Mouse (Mus musculus) monocyte, adult 5-6 weeks (primary cell): Measurements from ENCODE around the gene Antxr1. TPM values are rescaled to one million over a fixed set of nuclear protein-coding genes. Genes with fewer than 3 reads are reported as not detected.
A peak's percentile ranks its signal among the peaks of the same experiment; 100 is the strongest.

Experiments
- ATAC-seq: fragments of 153-309, 156-312 bp; replicated peaks from 2 replicates; pipeline ENCODE4 v1.8.0; 2017; ENCODE audit warnings: mild to moderate bottlenecking; ENCODE audit not compliant: low TSS enrichment, insufficient number of reproducible peaks, severe bottlenecking, poor library complexity, low FRiP score
- total RNA-seq: library from RNA; stranded (forward); fragments of 200-1000, 200-491, 200-594 nt; gene quantifications from 3 replicates; pipeline ENCODE4 v1.2.3, GENCODE M21; 2017

Antxr1 gene
- total RNA-seq, 1 experiment from 2014 or later = not detected

DNA sequence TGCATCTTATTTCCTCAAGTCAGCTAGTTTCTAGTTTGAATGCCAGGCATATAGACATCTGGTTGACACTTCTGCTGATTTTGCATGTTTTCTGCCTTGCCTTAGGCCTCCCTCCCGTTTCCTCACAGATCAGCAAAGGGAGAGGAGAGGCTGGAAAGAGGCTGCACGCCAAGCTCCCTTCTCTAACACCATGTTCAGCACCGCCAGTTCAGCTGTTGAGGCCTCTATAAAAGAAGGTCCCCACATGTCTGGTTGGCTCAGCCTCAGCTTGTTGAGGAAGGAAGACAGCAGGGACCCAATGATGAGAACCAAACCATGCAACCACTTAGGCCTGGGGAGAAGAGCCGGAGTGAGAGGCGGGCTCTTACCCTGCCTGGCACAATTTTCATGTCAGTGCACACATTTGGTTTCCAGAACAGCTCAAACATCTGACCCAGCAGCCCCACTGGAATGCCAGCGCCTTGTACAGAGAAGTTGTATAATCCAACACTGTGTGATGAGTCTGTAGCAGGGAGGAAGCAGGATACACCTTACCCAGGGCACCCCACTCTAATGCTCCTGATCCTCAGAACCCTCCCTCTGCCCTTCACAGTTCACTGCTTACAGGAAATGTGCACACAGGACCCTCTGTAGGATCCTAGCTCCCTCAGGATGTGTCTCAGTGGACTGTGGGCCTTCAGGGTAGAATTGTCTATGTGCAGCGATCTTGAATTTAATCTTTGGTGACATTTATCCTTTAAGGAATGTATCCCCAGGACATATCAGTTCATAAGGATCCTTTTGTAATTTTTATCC lies 77.4 kb downstream of the Antxr1 start:
- no peak for ATAC-seq

- no peak for ATAC-seq
These were observed 78.2 kb downstream of the Antxr1 start for GRCm38 (mm10) chr6:87257471-87257870.

DNA sequence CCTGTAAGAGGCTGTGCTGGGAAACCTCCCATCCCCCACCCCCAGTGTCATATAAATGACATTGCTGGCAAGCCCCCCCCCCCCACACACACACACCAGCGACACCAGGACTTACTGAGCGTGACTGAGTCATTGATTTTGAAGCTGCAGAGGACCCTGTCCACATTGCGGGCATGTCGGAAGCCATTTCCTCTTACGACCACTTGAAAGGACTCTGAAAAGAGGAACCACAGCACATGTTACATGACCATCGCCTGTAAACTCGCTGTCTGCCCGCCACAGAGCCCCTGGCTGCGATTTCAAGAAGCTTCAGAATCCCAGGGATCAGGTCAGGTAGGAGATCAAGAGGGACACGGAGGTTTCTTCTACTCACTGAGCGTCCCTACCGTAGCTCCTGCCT lies 80.0 kb downstream of the Antxr1 start:
- 0 out of 2 replicates have a peak, but pooled peaks have one; percentile 35 for ATAC-seq

- no peak for ATAC-seq
These were observed 80.9 kb downstream of the Antxr1 start for GRCm38 (mm10) chr6:87254756-87255155.

- no peak for ATAC-seq
These were observed 83.9 kb downstream of the Antxr1 start for GRCm38 (mm10) chr6:87251716-87252115.

DNA sequence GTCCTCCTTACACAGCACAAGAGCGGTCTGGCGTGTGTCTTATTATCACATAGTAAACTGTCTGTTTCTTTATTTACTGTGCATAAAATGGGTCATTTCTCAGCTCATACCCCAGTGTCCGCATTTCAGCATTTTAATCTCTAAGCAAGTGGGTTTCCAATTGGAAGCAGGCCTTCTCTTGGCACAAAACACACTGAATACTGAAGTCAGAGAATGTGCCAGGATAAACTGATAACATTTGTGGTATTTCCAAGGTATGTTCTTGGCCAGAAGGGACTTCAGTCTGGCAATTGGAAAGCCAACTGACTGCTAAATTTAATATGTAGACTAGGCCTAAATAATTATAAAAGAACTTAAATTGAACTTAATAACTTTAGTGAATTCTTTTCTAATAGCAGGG lies 84.9 kb downstream of the Antxr1 start:
- no peak for ATAC-seq

GRCm38 (mm10) chr6:87248226-87248834 lies 87.3 kb downstream of the Antxr1 start:
- no peak for ATAC-seq

DNA sequence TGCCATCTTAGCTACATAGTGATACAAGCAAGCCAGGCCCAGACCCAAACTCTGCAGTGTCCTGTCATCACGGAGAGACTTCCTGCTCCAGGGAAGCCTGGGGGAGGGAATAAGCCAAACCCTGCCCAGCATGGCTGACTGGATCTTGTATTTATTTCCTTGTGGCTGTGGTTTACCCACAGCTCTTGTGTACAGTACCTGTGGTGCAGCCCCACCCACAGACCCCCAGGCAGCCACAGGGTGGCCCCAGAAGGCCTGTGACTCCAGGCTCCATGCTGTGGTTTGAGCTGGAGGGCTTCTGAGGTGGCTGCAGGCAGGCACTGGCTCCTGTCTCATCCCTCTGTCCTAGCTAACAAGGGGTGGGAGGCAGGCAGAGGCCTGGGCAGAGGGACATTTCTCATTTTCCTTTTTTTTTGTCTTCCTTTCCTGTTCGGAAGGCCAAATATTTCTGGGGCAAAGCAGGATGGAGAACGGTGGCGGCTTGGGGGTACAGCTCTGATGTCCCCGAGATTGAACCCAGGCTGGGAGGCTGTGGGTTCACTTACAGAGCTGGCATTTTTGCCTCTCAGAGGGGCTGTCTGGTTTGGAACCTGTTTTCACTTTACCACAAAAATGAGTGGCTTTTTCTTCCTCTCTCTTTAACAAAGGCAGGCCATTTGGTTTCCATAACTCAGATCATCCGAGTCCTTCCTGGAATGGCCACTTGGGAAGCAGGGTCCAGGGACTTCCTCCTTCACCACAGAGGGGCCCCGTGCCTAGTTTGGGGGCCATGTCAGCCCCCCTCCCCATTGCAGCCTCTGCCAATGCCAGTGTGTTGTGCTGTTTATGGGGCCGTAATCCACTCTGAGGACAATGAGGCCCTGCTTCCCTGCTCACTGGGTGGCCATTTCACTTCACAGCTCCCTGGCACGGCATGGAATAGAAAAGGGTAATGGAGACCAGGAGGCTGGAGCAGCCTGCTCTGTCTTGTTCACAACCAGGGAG lies 91.2 kb downstream of the Antxr1 start:
- ATAC-seq = no peak

GRCm38 (mm10) chr6:87237260-87237659 lies 98.4 kb downstream of the Antxr1 start:
- no peak for ATAC-seq

- ATAC-seq = no peak
These were observed 99.6 kb downstream of the Antxr1 start for GRCm38 (mm10) chr6:87236061-87236460.

DNA sequence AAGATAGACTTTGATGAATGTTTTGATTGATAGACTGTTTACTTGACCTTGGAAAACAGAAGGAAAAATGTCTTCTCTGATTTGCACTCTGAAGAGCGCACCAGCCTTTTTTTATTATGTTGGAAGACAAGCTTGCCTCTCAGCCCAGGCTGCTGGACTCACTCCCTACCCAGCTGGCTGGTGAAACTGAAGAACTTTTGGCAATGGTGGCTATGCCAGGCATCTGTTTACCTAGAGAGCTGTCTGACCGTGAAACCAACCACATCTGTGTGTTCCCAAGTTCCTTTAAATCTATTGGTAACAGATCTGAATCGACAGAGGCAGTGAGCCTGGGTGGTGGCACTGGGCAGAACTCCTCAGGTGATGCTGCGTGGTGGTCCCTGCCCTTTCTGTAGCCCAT lies 102.5 kb downstream of the Antxr1 start:
- no peak for ATAC-seq

DNA sequence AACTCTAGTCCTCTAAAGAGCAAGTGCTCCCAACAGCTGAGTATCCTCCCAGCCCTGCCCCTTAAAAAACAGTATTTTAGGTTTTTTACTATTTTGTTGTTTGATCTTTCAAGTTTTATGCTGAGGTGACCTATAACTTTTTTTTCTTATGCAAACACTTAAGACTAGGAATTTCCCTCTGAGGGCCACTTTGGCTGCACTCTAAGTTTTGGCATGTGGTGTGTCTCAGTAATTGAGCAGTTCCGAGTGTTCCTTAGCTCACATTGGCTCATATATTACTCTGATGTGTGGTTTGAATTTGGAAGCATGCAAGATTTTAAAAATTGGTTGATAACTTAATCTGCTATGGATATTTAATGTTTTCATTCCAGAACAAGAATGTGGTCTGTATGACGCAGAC lies 105.6 kb downstream of the Antxr1 start:
- ATAC-seq = no peak

- no peak for ATAC-seq
These were observed 107.7 kb downstream of the Antxr1 start for GRCm38 (mm10) chr6:87227940-87228339.

- no peak for ATAC-seq
These were observed 109.3 kb downstream of the Antxr1 start for GRCm38 (mm10) chr6:87226315-87226714.

- no peak for ATAC-seq
These were observed 110.3 kb downstream of the Antxr1 start for GRCm38 (mm10) chr6:87225286-87225685.

GRCm38 (mm10) chr6:87222854-87223631 lies 112.6 kb downstream of the Antxr1 start:
- no peak for ATAC-seq

DNA sequence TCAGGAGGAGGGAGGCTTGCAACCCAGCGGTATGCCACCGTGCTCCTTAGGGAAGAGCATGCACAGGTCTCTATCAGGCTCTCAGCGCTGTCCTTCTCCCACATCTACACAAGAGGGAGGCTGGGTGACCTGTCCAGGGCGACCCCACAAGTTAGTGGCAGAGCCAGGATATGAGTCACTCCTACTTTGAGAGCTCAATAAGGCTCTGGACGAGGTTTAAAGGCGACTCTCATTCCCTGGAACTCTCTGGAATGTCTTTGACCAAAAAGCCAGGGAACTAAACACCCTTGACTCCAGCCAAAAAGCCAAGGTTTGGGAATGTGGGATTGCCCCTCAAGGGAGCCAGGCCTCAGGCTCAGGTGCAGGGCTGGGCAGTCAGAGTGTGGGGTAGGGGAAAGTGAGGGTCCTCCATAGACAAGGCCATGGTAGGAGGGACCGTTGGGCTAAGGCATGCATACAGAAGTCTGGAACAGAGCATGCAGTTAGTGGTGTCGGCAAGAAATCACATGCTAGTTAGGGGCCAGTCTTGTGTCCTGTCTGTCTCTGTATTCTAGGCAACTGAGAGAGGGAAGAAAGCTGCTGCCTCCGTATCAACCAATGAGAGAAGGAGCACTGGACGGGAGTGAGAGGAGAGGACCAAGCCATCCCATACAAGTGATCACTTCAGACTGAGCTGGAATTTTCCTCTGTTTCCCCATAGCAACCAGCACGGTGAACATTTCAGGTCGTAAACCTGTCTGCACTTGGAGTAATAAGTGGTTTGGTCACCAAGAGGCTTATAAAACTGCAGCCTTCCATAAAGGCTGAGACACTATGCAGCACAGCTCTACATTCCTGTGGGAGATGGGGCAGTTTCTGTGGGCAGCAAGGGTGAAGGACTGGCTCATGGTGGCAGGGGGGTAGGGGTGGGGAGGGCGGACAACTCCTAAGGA lies 116.3 kb downstream of the Antxr1 start:
- ATAC-seq = no peak
